Mouse (Mus musculus) lung, adult 2 months (tissue): ENCODE data around the gene Gabrp.

Source experiments
- CTCF ChIP-seq: fragments of 200-500 bp; IDR thresholded peaks from 2 replicates; pipeline ENCODE4 v1.5.1; 2011; ENCODE audit warnings: mild to moderate bottlenecking, low read length, control low read depth; ENCODE audit not compliant: insufficient read depth
- POLR2A ChIP-seq: fragments of 200-500 bp; IDR thresholded peaks from 2 replicates; pipeline ENCODE4 v1.6.1; 2011; ENCODE audit warnings: low read depth, mild to moderate bottlenecking, control low read depth, low read length, borderline replicate concordance; ENCODE audit errors: extremely low read depth

- TF ChIP-seq POLR2A (no peak), CTCF (peak; percentile 97)
Observed at GRCm38 (mm10) chr11:33614218-33614617, 35.5 kb upstream of the Gabrp start.
